Mouse (Mus musculus): ENCODE measurements around the gene Hspb8.
"Not testable (repeated sequence)": the region's sequence is repeated elsewhere in the genome, so short reads cannot be mapped to it uniquely, and the experiment has no call there.

Gene Hspb8

DNA sequence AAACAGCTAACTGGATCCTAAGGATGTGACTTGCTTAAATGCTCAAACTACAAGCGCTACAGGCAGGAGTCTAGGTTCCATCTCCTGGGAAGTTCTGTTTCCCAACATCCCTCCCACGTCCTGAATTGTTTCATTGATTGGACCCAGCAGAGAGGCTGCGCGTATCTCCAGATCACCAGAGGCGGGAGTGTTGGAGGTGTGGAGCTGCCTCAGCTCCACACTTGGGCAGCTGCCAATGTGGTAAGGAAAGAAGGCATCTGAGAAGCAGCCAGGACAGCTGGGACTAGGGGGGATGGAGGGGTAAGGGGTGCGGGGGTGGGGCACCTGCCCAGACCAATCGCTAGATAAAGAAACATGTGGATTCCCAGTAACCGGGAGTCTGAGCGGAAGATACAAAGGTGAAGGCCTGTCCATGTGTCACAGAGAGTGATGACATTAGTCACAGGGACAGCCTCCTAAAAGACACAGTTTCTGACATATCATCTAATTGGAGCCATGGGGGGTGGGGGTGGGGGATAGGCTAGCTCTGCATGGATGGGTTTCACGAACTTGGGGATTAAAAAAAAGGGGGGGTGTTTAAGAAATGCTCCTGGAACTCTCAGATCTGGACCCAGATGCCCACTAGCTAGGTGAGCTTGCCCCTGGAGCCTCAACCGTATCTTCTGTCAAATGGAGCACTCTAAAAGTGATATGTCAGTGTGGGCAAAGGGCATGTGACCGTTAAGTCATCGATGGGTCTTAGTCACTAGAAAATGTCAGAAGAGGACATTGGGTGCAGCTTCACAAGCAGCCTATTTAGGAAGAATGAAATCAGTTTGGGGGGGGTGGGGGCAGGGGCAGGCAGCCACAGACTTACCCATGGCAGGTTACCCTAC lies 12.5 kb upstream of the Hspb8 start:
- in situ Hi-C loops (cut with MboI, MseI), result no loop called here

DNA sequence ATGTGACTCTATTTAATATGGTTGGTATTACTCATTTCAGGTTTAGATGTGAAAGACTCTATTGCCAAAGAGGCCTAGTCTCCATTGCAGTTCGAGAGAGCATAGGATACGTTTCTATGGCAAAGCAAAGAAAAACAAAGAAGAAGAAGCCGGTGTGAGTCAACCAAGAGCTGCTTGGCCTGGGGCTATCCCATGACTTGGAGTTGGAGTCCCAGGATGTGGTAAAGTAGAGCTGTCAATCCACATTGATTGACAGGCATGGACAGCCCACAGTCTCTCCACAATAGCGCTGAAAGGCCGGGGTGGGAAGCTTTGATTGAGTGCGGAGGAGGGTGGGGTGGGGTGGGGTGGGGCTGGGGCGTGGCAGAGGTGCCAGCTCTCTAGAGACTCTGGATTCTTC lies 10.2 kb upstream of the Hspb8 start:
- in situ Hi-C loops (cut with MboI, MseI), result no loop called here

DNA sequence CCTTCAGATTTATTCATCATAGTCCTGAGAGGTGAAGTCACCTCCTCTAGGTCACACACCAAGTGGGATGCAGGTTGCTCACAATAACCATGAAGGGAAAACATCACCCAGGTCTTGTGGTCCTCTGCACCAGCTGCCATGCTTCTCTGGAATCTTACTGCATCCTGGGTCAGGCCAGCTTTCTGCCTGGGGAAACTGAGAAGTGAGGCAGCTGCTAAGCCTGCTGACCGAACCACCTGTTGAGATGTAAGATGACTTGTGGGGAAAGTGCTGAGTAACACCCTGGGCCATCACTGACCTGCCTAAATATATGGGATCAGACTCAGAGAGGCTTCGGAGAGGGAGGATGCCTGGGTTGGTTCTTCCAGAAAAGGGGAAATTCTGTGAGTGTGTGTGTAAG lies 4.0 kb upstream of the Hspb8 start:
- in situ Hi-C loops (cut with MboI, MseI), result no loop called here

GRCm38 (mm10) chr5:116425709-116426108 lies 3.0 kb upstream of the Hspb8 start:
- in situ Hi-C loops (cut with MboI, MseI), result not testable (repeated sequence)

- in situ Hi-C loops (cut with MboI, MseI), result no loop called here
These were observed 2.6 kb upstream of the Hspb8 start for GRCm38 (mm10) chr5:116425273-116425672.

DNA sequence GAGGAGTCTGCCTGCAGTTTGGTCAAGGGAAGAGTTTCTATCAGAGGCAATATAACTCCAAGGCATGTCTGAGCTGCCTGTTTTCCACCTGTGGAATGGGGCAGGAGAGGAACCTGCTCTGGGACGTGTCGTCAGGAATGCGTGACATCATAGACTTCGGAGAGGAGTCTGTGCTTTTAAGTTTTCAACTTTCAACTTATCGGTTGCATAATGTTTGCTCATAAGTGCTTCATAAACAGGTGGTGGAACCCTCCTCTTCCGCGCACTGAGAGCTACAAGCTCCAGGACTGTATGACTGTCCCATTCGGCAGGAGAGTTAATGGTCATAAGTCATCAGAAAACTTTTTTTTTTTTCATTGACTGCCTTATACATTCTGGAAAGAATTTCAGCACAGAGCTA lies 1.1 kb upstream of the Hspb8 start:
- in situ Hi-C loops (cut with MboI, MseI), result no loop called here

DNA sequence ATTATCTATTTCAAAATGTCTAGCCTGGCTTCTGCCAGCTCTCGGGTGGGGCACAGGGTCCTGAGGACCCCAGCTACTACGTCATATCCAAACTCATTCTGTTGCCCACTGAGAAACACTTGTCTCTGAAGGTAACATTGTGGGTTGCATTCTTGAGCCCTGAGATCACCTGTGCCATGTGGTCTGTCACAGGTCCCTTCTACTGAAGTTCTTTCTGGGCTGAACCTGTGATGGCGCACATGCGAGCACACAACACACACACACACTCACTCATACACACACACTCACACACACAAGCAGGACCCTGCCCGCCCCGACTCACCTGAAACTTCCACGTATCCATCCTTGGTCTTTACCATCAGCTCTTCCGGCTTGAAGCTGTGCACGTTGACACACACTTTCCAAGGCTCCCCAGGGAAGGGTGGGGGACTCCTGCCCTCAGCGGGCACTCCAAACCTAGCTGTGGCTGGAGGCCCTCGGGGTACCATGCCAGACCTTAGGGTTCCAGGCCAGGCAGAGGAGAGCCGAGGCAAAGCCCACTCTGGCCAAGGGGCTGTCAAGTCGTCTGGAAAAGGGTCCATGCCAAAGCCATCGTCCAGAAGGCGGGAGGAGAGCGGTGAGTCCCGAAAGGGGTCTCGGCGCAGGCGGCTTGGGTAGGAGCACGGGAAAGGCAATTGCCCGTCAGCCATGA lies 728 bp downstream of the Hspb8 start:
- in situ Hi-C loops (cut with MboI, MseI), result no loop called here

- in situ Hi-C loops (cut with MboI, MseI), result no loop called here
These were observed 1.9 kb downstream of the Hspb8 start for GRCm38 (mm10) chr5:116420759-116421225.

DNA sequence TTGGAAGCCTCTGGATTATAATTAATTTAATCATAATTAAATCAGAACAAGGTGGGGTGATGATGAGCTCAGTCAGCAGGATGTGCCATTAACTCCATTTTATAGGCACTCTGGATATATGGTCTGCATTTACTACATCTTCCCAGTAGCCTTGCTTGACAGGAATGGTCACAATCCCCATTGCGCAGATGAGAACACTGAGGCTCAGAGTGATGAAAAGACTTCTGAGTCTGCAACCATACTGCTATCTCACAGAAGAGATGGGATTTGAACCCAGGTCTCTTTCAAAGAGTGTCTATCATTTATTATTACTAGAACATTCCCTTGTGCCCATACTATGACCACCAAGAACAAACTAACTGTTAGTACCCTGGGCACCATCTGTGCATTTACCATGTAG lies 2.5 kb downstream of the Hspb8 start:
- in situ Hi-C loops (cut with MboI, MseI), result no loop called here

- in situ Hi-C loops (cut with MboI, MseI), result no loop called here
These were observed 3.2 kb downstream of the Hspb8 start for GRCm38 (mm10) chr5:116419322-116420045.

DNA sequence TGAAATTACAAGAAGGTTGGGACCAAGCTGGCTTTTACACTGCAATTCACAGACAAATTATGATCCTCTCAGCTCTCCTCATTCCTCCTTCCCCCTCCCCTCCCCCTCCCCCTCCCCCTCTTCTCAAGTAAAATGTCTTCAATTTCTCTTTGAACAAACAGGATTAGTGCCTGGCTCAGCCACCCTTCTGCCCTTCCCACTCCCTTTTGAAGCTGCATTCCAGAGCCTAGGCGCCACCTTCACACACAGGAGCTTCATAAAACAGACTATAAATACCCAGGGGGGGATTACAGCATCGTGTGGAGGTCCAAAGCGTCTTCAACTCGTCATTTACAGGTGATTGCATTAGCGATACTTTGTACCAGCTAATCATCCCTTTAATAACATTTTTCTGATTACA lies 6.5 kb downstream of the Hspb8 start:
- in situ Hi-C loops (cut with MboI, MseI), result no loop called here

- in situ Hi-C loops (cut with MboI, MseI), result no loop called here
These were observed 12.7 kb downstream of the Hspb8 start for GRCm38 (mm10) chr5:116409689-116410590.

DNA sequence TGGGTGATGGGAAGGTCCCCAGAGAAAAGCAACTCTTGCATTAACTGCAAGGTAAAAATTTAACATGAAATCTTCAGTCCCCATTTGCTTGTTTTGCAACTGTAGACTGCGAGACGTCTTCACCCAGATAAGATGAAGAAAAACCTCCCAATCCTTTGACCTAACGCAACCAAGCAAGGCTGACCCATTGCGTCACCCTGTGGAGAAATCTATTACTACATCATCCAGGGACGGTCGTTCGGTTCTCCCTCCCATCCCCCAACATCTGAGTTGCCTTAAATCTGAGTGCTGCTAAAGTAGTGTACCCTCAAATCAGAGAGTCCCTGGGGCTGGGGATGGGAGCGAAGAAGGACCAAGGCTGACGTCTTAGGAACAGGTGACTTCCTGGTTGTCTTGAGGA lies 13.7 kb downstream of the Hspb8 start:
- in situ Hi-C loops (cut with MboI, MseI), result no loop called here

GRCm38 (mm10) chr5:116407936-116408335 lies 14.7 kb downstream of the Hspb8 start:
- in situ Hi-C loops (cut with MboI, MseI), result no loop called here

DNA sequence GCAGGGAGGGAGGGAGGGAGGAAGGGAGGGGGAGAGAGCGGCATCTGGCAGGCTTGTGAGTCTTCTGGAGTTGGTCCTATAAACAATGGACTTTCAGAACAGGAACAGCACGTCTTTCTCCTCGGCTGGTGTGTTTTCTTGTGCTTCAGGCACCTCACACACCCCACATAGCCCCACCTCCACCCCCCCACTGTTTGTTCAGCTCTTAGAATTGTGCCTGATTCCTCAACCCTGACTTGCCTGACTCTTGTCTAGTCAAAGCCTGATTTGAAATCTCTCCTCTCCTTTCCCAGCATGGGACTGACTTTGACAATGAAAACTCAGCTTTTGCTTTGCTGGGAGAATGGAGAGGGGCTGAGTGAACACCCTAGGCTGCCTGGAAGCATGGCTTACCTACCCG lies 15.3 kb downstream of the Hspb8 start:
- in situ Hi-C loops (cut with MboI, MseI), result no loop called here

GRCm38 (mm10) chr5:116406507-116406906 lies 16.2 kb downstream of the Hspb8 start:
- in situ Hi-C loops (cut with MboI, MseI), result no loop called here

GRCm38 (mm10) chr5:116405934-116406333 lies 16.7 kb downstream of the Hspb8 start:
- in situ Hi-C loops (cut with MboI, MseI), result no loop called here

DNA sequence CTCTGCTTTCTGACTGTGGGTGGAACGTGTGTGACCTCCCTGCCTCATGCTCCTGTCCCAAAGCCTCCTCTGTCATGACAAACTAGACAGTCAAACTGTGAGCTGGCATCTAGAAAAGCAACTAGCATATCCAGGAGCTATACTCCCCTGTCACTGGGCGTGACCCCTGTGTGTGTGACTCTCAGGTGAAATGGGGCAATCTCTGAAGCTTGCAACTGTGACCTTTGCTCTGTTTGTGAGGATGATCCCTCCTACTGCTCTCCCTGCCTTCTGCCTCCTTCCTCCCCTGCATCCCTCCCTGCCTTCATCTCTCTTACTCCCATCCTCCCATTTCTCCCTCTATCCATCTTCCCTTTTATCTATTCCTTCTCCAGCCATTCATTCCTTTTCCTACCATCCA lies 18.6 kb downstream of the Hspb8 start:
- in situ Hi-C loops (cut with MboI, MseI), result no loop called here

GRCm38 (mm10) chr5:116400801-116401200 lies 21.9 kb downstream of the Hspb8 start:
- in situ Hi-C loops (cut with MboI, MseI), result no loop called here

- in situ Hi-C loops (cut with MboI, MseI), result no loop called here
These were observed 22.5 kb downstream of the Hspb8 start for GRCm38 (mm10) chr5:116400042-116400730.

DNA sequence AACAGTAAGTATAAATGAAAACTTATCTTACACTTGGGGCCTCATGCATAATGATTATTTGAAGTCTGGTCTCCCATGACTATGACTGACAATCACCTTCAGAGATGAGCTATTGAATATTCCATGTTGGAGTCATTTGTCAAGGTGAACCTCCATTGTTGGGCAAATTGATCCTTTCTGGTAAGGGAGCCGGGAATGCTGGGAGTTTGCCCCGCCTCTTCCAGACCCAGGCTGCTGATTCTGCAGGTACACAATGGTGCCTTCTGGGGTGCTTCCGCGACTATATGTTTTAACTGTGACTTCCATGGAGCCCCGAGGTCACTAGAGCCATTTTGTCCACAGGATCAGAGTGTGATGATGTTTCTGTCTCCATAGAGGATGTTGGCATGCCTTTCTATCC lies 26.6 kb downstream of the Hspb8 start:
- in situ Hi-C loops (cut with MboI, MseI), result no loop called here
